Mouse (Mus musculus): Measurements from ENCODE around the gene Srpk3.

DNA sequence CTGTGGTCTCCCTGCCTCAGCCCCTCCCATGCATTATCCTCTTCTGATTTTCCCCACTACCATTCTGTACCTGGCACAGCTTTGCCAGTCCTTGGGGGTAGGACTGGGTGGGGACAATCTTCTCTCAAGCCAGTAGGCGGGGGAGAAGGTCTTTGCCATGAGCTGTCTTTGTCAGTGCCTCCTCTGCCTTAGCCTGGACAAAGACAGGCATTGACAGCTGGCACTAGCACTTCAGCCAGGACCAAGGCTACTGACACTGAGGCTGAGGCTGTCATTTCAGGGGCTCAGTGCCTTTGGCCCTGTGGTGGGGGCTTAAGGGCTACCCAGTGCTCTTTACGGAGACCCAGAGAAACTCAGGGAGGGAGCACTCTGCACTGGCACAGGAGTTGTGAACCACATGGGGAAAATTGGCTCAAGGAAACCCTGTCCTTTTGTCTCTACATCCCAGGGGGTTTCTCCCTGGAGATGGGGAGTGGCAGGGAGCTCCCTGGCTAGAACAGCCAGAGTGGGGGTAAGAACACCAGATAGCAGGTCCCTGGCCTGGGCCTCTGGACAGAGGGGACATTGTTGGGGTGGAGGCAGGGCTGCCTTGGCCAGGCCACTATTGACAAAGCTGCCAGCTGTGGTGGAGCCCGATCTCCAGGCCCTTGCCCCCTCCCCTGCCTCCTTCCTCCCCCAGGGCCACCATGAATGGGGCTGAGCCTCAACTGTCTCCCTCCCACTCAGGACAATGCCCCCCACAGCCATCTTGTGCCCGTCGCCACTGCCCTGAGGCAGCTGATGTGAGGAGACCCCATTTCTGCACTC is 17.7 kb upstream of the Srpk3 start, which contains the start of gene Plxnb3:
- TF ChIP-seq POLR2A (IDR thresholded peaks at IDR 0.05; ENCODE audit: insufficient read depth, low read depth, low read length) (no peak), CTCF (IDR thresholded peaks at IDR 0.05) (no peak)

Data from heart, adult 2 months (tissue).